Mouse (Mus musculus): Measurements from ENCODE around the gene Rp2. TPM values are rescaled to one million over a fixed set of nuclear protein-coding genes. Genes with fewer than 3 reads are reported as not detected.
"Not testable (repeated sequence)": the region's sequence is repeated elsewhere in the genome, so short reads cannot be mapped to it uniquely, and the experiment has no call there.

Rp2 gene
- 19.4 and 21.4 TPM in 2 replicates for polyA plus RNA-seq (2015; fragmentation: Nextera tagmentation; extraction: Ambion mirVana)

GRCm38 (mm10) chrX:20364391-20365365 lies at the start of gene Rp2:
Gene Rp2 (plus strand): TSS chrX:20364481.
- Histone ChIP-seq H3K4me2 (replicated peaks; ENCODE audit: low read depth, low read length) (peak within 1 kb of the TSS; percentile 60), H3K4me3 (ENCODE audit: low read length) (peak within 1 kb of the TSS; percentile 67), H3K27me3 (ENCODE audit: insufficient read depth, low read length) (no peaks in the 10 kb centered on the region), H3K9ac (replicated peaks; ENCODE audit: low read length) (peak within 1 kb of the TSS; percentile 71), H3K27ac (ENCODE audit: low read length) (peak within 1 kb of the TSS; percentile 71), H3K36me3 (ENCODE audit: insufficient read depth, low read length) (no peaks in the 10 kb centered on the region), H3K9me3 (ENCODE audit: low read length) (no peaks in the 10 kb centered on the region), H3K4me1 (ENCODE audit: insufficient read depth, low read length) (no peaks in the 10 kb centered on the region)
- peak; percentile 100 for ATAC-seq (ENCODE audit: low FRiP score, low TSS enrichment)
- WGBS, result 19% methylated on average over 35 of the region's 35 CpGs

GRCm38 (mm10) chrX:20332756-20333155 lies 31.5 kb upstream of the Rp2 start:
- no peak overlapping the region for H3K9ac ChIP-seq (replicated peaks; ENCODE audit: low read length)
- no peaks in the 10 kb centered on the region for H3K4me1 ChIP-seq (ENCODE audit: insufficient read depth, low read length)
- H3K27ac ChIP-seq (ENCODE audit: low read length), result no peak overlapping the region
- no peak overlapping the region for H3K4me2 ChIP-seq (replicated peaks; ENCODE audit: low read depth, low read length)
- no peaks in the 10 kb centered on the region for H3K27me3 ChIP-seq (ENCODE audit: insufficient read depth, low read length)
- no peak overlapping the region for H3K4me3 ChIP-seq (ENCODE audit: low read length)
- no peak for ATAC-seq (ENCODE audit: low FRiP score, low TSS enrichment)
- WGBS, result 69% methylated on average over 1 of the region's 1 CpGs
- no peaks in the 10 kb centered on the region for H3K36me3 ChIP-seq (ENCODE audit: insufficient read depth, low read length)
- H3K9me3 ChIP-seq (ENCODE audit: low read length), result no peaks in the 10 kb centered on the region

DNA sequence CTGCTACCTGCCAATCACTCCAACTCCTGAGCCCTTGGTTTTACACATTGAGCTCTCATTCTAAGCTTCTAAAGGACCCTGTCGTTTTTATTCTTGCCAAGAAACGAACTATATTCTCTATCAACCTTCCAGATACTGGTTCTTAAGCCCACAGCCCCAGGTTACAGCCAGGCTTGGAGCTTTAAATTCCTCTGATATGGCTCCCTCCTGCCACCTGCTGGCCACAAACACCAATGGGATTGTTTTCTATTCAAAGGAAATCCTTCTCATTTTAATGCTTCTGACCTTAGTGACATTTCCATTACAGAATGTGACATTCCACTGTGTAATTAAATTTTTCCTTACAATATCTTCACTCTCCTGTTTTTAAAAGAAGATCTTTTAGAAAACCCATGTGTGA lies 28.6 kb upstream of the Rp2 start:
- Histone ChIP-seq H3K4me1 (ENCODE audit: insufficient read depth, low read length) (no peaks in the 10 kb centered on the region), H3K4me3 (ENCODE audit: low read length) (no peak overlapping the region), H3K27me3 (ENCODE audit: insufficient read depth, low read length) (no peaks in the 10 kb centered on the region), H3K4me2 (replicated peaks; ENCODE audit: low read depth, low read length) (no peak overlapping the region), H3K27ac (ENCODE audit: low read length) (no peak overlapping the region), H3K36me3 (ENCODE audit: insufficient read depth, low read length) (no peaks in the 10 kb centered on the region), H3K9ac (replicated peaks; ENCODE audit: low read length) (no peak overlapping the region), H3K9me3 (ENCODE audit: low read length) (no peaks in the 10 kb centered on the region)
- WGBS, result 34% methylated on average over 2 of the region's 2 CpGs
- ATAC-seq (ENCODE audit: low FRiP score, low TSS enrichment), result no peak

DNA sequence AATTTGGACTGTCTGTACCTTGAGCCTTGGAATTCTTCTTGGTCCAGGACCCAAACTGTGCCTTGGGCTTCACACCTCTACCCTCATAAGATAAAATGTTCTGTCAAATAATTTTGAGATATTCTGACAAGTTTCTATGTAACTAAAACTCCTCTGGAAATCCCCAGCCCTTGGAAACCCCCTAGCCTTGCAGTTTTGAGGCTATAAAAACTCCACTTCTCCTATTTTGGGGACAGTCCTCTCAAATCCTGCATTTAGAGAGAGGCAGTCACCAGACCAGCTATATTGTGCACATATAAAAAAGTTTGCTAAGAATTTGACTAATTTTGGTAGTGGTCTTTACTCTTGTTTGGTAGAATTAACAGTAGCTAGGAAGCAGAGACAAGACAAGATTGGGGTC lies 19.3 kb upstream of the Rp2 start:
- H3K9ac ChIP-seq (replicated peaks; ENCODE audit: low read length), result no peak overlapping the region
- no peak overlapping the region for H3K4me2 ChIP-seq (replicated peaks; ENCODE audit: low read depth, low read length)
- no peaks in the 10 kb centered on the region for H3K4me1 ChIP-seq (ENCODE audit: insufficient read depth, low read length)
- no peak overlapping the region for H3K4me3 ChIP-seq (ENCODE audit: low read length)
- no peaks in the 10 kb centered on the region for H3K27me3 ChIP-seq (ENCODE audit: insufficient read depth, low read length)
- no peak overlapping the region for H3K27ac ChIP-seq (ENCODE audit: low read length)
- no peaks in the 10 kb centered on the region for H3K9me3 ChIP-seq (ENCODE audit: low read length)
- no peaks in the 10 kb centered on the region for H3K36me3 ChIP-seq (ENCODE audit: insufficient read depth, low read length)
- no peak for ATAC-seq (ENCODE audit: low FRiP score, low TSS enrichment)

DNA sequence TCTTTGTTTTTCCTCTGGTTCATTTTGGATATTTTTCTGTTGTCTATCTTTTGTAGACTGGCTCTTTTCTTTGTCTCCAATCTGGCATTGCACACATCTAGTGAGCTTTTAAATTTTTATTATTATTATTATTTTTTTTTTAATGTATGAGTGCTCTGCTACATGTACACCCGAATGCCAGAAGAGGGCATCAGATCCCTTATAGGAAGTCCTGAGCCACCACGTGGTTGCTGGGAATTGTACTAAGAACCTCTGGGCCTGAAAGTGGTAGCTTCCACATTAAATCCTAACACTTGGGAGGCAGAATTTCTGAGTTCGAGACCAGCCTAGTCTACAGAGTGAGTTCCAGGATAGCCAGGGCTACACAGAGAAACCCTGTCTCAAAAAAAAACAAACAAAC lies 17.9 kb upstream of the Rp2 start:
- no peak overlapping the region for H3K9ac ChIP-seq (replicated peaks; ENCODE audit: low read length)
- no peaks in the 10 kb centered on the region for H3K36me3 ChIP-seq (ENCODE audit: insufficient read depth, low read length)
- H3K4me3 ChIP-seq (ENCODE audit: low read length), result no peak overlapping the region
- H3K4me2 ChIP-seq (replicated peaks; ENCODE audit: low read depth, low read length), result no peak overlapping the region
- no peak for ATAC-seq (ENCODE audit: low FRiP score, low TSS enrichment)
- WGBS, result 66% methylated on average over 3 of the region's 3 CpGs
- no peaks in the 10 kb centered on the region for H3K9me3 ChIP-seq (ENCODE audit: low read length)
- H3K27ac ChIP-seq (ENCODE audit: low read length), result no peak overlapping the region
- no peaks in the 10 kb centered on the region for H3K27me3 ChIP-seq (ENCODE audit: insufficient read depth, low read length)
- H3K4me1 ChIP-seq (ENCODE audit: insufficient read depth, low read length), result no peaks in the 10 kb centered on the region

GRCm38 (mm10) chrX:20350241-20350640 lies 14.0 kb upstream of the Rp2 start:
- not testable (repeated sequence) for H3K4me1 ChIP-seq (ENCODE audit: insufficient read depth, low read length); ATAC-seq (ENCODE audit: low FRiP score, low TSS enrichment); H3K36me3 ChIP-seq (ENCODE audit: insufficient read depth, low read length); H3K4me2 ChIP-seq (replicated peaks; ENCODE audit: low read depth, low read length); H3K9me3 ChIP-seq (ENCODE audit: low read length); H3K27ac ChIP-seq (ENCODE audit: low read length); H3K27me3 ChIP-seq (ENCODE audit: insufficient read depth, low read length); H3K4me3 ChIP-seq (ENCODE audit: low read length); H3K9ac ChIP-seq (replicated peaks; ENCODE audit: low read length)
- WGBS, result 94% methylated on average over 3 of the region's 4 CpGs

DNA sequence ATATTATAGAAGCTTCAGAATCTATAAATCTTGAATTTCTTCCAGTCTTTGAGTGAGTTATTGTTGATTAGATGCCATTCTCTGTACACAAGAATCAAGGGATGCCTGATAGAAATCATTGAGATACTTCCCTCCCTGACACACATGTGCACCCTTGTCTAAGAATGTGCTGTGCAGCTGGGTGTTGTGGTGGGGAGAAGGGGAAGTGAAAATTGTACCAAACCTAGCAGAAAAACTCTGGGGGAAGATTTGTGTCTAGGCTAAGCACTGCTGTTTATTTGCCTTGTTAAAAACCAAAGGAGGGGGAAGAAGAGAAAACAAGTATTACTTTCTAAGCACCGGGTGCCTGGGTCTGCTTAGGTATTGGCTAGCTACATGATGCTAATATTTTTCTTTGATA lies 9.0 kb upstream of the Rp2 start:
- Histone ChIP-seq H3K9ac (replicated peaks; ENCODE audit: low read length) (no peak overlapping the region), H3K4me1 (ENCODE audit: insufficient read depth, low read length) (no peaks in the 10 kb centered on the region), H3K9me3 (ENCODE audit: low read length) (no peaks in the 10 kb centered on the region), H3K27ac (ENCODE audit: low read length) (no peak overlapping the region), H3K4me3 (ENCODE audit: low read length) (no peak overlapping the region), H3K27me3 (ENCODE audit: insufficient read depth, low read length) (no peaks in the 10 kb centered on the region), H3K4me2 (replicated peaks; ENCODE audit: low read depth, low read length) (no peak overlapping the region), H3K36me3 (ENCODE audit: insufficient read depth, low read length) (no peaks in the 10 kb centered on the region)
- no peak for ATAC-seq (ENCODE audit: low FRiP score, low TSS enrichment)
- WGBS, result 92% methylated on average over 1 of the region's 1 CpGs

- H3K27ac ChIP-seq (ENCODE audit: low read length), result no peak overlapping the region
- H3K9ac ChIP-seq (replicated peaks; ENCODE audit: low read length), result no peak overlapping the region
- no peaks in the 10 kb centered on the region for H3K36me3 ChIP-seq (ENCODE audit: insufficient read depth, low read length)
- H3K4me3 ChIP-seq (ENCODE audit: low read length), result no peak overlapping the region
- H3K4me2 ChIP-seq (replicated peaks; ENCODE audit: low read depth, low read length), result no peak overlapping the region
- no peaks in the 10 kb centered on the region for H3K9me3 ChIP-seq (ENCODE audit: low read length)
- H3K27me3 ChIP-seq (ENCODE audit: insufficient read depth, low read length), result no peaks in the 10 kb centered on the region
- no peak for ATAC-seq (ENCODE audit: low FRiP score, low TSS enrichment)
- 51% methylated on average over 3 of the region's 3 CpGs for WGBS
- no peaks in the 10 kb centered on the region for H3K4me1 ChIP-seq (ENCODE audit: insufficient read depth, low read length)
Observed at GRCm38 (mm10) chrX:20356309-20356708, 8.0 kb upstream of the Rp2 start.

DNA sequence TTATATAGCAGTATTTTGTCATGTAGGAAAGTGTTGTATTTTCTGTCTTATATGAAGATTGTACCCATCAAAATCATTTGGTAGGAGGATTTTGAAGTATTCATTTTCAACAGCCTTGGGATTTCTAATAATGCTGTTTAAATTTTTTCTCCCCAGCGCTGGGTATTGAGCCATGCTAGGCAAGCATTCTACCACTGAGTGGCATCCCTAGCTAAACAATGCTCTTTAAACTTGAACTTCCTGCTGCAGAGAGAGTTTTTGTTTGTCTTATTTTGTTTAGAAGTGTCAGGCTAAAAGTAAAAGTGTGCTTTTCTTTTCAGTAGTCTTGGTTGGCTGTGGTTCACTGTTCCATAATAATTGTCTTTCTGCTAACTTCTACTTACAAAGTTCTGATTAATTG lies 1.8 kb downstream of the Rp2 start:
- H3K9me3 ChIP-seq (ENCODE audit: low read length), result no peaks in the 10 kb centered on the region
- H3K4me1 ChIP-seq (ENCODE audit: insufficient read depth, low read length), result no peaks in the 10 kb centered on the region
- H3K4me3 ChIP-seq (ENCODE audit: low read length), result no peak overlapping the region
- H3K27ac ChIP-seq (ENCODE audit: low read length), result no peak overlapping the region
- H3K36me3 ChIP-seq (ENCODE audit: insufficient read depth, low read length), result no peaks in the 10 kb centered on the region
- peak overlapping the region; percentile 33 for H3K4me2 ChIP-seq (replicated peaks; ENCODE audit: low read depth, low read length)
- no peak overlapping the region for H3K9ac ChIP-seq (replicated peaks; ENCODE audit: low read length)
- no peaks in the 10 kb centered on the region for H3K27me3 ChIP-seq (ENCODE audit: insufficient read depth, low read length)
- no peak for ATAC-seq (ENCODE audit: low FRiP score, low TSS enrichment)
- 41% methylated on average over 1 of the region's 1 CpGs for WGBS

DNA sequence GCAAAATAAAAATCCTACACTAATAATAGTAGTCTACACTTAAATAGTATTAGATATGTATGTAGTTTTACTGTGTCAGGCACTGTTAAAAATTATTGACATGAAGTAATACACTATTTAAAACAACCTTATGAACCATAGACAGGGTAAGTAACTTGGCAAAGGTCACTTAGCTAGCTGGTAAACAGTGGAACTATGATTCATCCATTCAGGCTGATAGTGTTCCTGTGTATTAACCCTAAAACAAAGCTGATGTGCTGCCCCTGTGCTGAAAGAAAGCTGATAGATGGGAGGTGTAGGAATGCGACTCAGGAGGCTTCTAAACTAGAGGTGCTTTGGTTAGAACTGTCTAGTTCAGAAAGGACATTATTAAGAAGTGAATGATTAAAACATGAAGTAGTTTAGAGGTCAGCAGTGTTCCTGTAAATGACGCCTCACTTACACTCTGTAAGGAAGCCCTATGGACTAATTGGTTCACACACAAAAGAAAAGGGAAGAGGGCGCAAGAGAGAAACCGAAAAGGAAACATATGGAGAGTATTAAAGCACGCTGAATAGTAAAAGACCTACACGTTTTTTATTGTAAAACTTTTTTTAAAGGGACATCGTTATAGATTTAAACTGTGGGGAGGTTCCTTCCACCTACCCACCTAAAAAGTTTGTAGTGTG lies 15.2 kb downstream of the Rp2 start:
- no peak overlapping the region for H3K27ac ChIP-seq (ENCODE audit: low read length)
- H3K4me2 ChIP-seq (replicated peaks; ENCODE audit: low read depth, low read length), result no peak overlapping the region
- no peaks in the 10 kb centered on the region for H3K27me3 ChIP-seq (ENCODE audit: insufficient read depth, low read length)
- no peak for ATAC-seq (ENCODE audit: low FRiP score, low TSS enrichment)
- no peaks in the 10 kb centered on the region for H3K9me3 ChIP-seq (ENCODE audit: low read length)
- no peak overlapping the region for H3K4me3 ChIP-seq (ENCODE audit: low read length)
- H3K9ac ChIP-seq (replicated peaks; ENCODE audit: low read length), result no peak overlapping the region
- no peaks in the 10 kb centered on the region for H3K4me1 ChIP-seq (ENCODE audit: insufficient read depth, low read length)
- H3K36me3 ChIP-seq (ENCODE audit: insufficient read depth, low read length), result no peaks in the 10 kb centered on the region
- WGBS, result 79% methylated on average over 7 of the region's 7 CpGs

Measured in kidney, embryonic 16.5 days (tissue).